Mouse (Mus musculus) right cerebral cortex, postnatal 36 days (tissue): ENCODE measurements around the gene Dok3.
A peak's percentile ranks its signal among the peaks of the same experiment; 100 is the strongest.

Experiments
- DNase-seq, 2 experiments: peaks; one replicate each; pipeline ENCODE4 v3.0.0; 2022; ENCODE audit warnings: low spot score in 2 of 2, mixed read lengths in 1 of 2

Gene Dok3

DNA sequence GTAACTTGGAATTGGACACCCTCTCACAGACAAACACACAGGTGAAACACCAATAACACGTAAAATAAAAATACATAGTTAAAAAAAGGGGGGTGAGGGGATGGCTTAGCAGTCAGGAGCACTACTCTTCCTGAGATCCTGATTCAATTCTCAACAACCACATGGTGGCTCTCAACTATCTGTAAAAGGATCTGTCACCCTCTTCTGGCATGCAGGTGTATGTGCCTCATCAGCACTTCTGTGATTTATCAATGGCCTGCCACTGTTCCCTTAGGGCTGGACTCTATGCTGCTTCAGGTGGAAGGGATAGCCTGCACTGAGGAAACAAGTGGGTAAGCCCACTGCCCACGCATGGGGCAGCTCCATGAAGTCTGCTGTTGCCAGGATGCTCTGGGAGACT is 11.8 kb upstream of the Dok3 start:
- no peak for DNase-seq

DNA sequence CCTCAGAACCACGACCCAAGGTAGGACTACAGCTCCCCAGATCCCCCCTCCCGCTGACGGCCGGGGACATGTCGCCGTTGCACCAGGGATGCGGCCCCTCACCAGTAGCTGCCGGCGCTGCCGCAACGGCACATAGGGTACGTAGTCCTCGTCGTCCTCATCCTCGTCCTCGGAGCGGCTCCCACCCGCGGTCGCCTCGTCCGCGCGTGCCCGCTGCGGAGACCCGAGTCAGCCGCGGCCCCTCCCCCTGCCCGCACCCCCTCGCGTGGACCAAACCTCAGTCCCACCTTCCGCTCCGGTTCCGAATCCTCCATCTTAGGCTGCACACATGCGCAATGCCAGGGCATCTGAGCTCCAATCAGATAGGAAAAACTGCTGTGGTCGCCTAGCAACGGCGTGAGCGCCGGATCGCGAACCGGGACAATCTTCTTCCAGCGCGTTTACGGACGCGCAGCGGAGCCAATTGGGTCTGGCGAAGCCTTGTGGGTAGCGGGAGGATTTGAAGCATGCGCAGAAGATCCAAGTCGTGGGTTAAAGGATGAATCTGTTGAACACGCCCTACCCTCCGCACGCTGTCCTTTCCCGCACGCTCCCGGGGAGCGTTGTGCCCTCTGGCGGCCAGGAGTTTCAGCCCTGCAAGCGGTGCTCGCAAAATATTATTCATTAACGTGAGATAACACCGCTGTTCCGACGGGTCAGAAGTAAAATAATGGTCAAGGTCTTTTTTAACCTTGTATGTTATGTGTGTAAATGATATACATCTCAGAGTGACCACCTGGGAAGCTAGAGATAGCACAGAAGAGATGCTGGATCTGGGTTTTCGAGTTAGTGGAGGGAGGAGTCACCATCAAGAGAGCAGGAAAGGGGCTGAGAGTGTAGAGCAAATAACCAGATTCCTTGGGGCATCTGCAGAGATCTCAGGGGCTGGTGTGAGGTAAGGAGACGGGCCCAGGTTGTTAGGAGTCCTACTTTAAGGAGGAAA is 7.4 kb upstream of the Dok3 start, which contains the start of gene Ddx41:
TSS of gene Ddx41 (minus strand) at position 465 of the 982 bp plus-strand sequence.
- peak; percentile 100 for DNase-seq

DNA sequence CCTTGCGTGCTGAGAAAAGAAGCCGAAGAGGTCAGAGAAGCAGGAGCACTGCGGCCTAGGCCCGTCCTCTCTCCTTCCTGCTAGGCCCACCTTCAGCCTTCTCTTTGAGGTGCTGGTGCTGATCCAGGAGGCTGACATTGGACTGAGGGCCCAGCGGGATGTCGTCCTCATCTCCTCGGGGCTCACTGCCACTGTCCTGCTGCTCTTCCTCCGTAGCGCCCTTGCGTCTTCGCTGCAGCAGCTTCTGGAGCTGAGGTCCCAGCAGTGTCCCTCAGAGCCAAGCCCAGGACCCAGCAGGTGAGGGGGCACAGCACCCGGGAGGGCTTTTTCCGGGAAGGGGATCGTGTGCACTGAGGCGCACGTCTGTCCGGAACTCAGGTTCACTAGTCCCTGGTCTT is 6.7 kb upstream of the Dok3 start:
- DNase-seq, result no peak

DNA sequence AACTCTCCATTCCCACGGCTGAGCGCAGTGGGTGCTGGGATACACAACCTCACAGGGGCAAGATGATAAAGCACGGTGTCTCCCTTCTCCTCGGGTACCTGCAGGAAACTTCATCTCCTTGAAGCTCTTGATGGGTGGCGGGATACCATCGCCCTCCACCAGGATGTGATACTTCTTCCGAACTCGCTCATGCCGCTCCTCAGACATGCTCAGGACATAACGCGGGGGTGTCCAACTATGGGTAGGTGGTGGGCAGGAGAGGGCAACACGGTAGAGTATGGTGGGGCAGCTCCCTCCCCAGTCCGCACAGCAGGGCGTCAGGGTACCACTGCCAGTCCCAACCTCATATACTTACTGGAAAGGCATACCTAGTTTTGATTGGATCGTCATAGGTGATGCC is 6.1 kb upstream of the Dok3 start:
- no peak for DNase-seq

DNA sequence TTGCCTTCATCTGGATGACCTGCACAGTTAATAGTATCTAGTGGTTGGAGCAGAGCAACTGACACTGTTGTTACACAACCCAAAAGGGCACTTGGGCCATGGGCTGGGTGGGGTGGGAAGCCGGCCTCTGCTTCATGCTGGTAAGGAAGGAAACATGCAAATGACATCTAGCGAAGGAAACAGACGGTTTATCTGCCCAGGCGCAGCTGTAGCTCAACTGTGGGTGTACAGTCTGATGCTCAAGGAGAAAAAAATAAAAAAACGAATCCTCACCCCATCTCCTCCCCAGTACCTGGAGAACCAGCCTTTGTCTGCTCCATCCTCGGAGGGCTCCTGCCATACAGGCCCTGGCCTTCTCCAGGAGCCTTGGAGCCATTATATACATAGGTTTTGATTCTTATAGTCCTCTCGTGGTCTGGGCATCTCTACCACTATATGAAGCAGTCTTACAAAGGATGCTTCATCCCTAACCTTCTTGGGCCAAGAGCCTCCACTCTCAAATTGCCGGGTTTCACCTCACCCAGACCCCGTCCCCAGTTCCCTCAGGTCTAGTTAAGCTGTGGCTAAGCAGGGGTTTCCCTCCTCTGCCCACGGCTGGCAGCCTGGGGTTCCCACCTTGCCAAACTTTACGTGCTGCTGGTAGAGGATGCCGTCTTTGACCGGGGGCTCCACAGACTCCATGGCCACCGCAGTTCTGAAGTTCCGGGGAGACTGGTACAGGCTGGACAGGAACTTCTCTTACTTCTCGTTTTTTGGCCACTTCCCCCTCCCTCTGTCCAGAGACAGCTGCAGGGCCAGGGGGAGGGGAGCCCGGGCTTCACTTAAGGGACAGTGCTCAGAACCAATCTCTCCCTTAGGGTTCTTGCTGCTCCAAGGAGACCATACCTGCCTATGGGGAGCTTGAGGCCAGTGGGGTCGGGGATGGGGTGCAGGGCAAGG is 993 bp downstream of the Dok3 start:
- DNase-seq, result no peak

DNA sequence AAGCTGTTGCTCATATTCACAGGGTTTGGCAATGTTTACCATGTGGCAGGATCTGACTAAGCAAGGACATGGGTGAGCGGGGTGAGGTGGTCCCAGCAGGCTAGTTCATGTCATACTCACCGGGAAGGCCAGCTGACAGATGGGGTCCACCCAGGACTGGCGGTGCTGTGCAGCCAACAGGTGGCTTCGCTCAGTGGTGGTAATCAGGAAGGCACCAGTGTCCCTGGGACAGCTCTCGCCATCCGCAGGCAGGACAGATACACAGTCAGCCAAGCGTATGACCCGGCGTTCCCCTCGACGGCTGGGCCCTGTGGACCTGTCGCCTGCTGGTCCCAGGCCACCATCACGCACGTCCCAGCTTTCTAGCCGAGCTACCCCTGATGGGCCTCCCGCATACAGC is 1.9 kb downstream of the Dok3 start:
- no peak for DNase-seq

DNA sequence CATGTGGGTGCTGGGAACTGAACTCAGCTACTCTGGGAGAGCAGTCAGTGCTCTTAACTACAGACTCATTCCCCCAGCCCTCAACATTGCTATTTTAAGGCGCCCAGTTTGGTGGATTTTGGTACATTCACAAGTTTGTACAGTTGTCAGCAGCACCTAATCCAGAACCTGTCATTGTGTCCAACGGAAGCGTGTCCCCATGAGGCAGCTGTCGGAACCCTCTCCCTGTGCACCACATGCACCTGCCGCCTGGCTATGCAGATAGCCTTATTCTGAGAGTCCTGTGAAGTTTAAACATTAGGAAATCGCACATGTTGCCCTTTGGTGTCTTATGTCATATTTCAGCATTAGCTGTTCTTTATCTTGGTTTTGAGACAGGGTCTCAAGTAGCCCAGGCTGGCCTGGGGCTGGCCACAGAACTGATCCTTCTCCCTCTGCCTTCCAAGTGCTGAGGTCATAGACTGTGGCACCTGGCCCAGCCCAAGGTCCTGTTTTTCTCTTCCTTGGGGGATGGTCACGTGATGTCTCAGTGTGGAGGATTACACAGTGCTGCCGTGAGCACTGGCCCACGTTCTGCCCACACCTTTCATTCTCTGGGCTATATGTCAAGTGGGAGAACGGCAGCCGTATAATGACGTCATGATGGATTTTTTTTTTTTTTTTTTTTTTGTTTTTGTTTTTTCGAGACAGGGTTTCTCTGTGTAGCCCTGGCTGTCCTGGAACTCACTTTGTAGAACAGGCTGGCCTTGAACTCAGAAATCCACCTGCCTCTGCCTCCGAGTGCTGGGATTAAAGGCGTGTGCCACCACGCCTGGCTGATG is 3.2 kb downstream of the Dok3 start:
- DNase-seq, result no peak

DNA sequence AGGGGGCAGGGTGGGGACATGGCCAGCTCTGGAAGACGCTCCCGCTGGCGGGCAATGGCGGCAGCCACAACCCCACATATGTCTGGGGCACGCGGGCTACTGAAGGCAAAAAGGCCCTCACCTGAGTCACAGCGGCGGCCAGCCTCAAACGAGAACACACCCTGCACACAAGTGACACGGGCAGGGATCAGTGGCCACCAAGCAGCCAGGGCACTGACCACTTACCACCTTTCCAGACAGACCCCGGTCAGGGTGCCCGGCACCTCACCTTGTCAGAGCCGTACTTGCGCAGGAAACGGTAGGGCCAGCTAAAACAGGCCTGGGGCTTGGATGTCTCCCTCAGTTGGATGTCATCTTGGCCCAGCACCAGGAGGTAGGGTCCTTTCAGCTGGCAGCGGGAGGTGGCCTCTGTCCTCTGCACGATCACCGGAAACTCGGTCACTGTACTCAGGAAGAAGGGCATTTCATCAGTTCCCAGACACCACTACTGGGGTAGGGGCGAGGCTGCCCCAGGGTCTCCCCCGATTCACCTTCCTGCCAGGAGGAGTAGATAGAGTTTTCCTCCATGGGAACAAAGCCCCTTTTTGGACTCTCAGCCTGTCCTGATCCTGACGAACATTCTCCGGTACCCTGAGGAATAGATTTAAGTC is 5.0 kb downstream of the Dok3 start:
- no peak for DNase-seq

DNA sequence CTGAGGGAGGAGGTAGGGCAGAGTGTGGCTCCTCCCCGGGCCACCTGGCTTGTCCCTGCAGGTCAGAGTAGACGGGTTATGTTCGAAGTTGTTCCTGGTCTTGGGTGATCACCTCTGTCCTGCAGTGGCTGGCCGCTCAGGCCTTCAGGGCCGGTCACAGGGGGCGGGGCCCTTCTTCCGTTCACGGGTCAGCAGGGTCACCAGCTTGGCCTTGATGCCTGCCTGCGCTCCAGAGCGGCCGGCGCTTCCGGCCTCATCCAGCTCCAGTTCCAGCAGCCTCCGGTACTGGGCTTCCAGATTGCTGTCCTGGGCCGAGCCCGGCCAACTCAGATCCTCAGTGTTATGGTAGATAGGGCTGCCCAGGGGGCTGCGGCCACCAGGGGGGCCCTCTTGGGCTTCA is 5.8 kb downstream of the Dok3 start:
- DNase-seq, result no peak

DNA sequence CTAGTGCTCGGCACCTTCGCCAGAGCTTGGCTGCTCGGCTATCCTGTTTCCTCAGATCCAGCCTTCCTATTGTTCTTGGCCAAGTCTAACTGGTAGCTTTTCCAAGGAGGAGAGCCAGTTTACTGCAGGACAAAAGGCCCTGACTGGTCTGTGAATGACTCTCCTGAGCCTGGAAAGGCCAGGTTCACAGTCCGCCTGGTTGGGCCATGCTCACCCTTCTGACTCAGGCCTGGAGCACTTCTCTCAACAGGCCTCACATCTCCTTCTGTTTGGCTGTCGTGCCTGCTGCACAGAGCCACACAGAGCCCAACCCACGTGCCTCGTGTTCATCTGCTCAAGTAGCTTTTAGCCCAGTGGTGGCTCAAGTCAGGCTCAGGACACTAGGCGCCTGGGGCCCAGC is 6.4 kb downstream of the Dok3 start:
- DNase-seq, result no peak

DNA sequence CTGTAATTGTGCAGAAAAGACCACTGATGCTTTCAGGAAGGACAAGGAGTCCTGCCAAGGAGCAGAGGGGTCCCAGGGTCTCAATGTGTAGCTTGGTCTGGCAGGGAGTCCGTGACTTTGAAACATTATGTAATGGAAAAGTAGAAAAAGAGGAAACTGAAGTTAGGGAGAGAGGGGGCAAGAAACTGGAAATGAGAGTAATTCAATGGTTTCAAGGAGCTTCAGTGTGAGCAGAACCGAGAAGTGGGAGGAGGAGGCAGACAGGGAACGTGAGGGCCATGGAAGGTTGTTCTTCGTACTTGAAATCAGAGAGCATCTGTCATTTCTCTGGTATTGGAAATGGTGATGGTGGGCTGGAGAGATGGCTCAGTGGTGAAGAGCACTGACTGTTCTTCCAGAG is 9.5 kb downstream of the Dok3 start:
- DNase-seq, result no peak

DNA sequence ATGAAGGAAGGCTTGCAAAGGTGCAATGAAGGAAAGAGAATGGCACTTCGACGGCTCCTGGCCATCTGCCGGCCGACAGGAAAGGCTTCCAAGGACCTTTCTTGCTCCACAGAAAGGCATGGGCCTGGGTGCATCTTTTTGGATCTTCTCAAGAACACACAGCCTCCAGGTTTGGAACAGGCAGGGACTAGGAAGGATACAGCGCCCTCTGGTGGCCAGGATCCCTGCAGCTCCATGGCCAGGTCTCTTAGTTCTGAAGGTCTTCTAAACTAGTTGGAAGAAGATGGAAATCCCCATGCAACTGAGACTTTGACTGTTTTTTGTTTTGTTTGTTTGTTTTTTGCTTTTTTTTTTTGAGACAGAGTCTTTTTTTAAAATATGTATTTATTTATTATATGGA is 12.1 kb downstream of the Dok3 start:
- DNase-seq, result peak; percentile 82 to 83

DNA sequence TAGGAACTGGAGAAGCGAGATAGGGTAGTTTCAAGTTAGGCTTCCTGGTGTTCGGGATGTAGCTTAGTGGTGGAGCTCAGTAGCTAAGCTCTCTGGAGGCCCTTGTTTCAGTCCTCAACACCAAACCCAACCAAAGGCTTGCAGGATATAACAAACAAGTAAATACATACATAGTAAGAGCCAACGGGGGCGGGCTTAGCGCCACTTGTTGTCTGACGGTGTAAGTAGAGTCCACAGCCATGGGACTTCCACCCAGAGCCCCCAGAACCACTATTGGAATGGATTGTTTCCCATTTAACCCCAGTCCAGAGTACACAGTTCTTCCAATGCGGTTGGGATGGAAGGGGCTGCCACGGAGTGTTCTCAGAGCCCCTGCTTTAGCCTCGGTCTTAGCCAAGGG is 15.3 kb downstream of the Dok3 start:
- no peak for DNase-seq

DNA sequence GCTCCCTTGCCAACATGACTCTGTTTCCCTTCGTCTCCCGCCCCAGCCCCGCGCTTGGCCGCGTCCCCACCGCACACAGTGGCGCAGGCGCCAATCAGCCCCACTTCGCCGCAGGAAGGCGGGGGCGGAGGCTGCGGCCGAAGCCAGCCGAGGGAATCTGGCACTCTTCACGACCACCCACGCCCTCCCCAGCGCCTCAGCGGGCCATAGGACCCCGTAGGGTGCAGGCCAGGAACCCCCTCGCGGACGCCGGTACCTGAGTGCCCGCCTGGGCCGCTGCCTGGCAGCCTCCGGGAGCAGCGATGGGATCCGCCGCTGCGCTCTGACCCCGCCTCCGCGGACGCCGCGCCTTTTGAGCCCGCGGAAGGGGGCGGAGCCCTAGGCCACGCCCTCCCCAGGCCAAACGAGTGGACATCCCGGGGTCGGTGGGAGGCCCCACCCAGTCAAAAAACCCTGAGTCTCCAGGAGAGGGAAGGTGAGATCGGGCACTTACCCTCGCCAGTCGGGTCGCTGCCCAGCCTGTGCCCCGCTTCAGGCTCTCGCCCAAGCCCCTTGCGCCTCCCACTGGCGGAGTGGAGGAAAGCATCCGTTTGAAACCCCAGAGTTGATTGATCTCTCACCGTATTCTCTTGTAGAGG is 15.9 kb downstream of the Dok3 start, which contains the start of gene Pdlim7:
TSS of gene Pdlim7 (minus strand) at position 566 of the 638 bp plus-strand sequence.
- DNase-seq, result peak; percentile 71 to 74

DNA sequence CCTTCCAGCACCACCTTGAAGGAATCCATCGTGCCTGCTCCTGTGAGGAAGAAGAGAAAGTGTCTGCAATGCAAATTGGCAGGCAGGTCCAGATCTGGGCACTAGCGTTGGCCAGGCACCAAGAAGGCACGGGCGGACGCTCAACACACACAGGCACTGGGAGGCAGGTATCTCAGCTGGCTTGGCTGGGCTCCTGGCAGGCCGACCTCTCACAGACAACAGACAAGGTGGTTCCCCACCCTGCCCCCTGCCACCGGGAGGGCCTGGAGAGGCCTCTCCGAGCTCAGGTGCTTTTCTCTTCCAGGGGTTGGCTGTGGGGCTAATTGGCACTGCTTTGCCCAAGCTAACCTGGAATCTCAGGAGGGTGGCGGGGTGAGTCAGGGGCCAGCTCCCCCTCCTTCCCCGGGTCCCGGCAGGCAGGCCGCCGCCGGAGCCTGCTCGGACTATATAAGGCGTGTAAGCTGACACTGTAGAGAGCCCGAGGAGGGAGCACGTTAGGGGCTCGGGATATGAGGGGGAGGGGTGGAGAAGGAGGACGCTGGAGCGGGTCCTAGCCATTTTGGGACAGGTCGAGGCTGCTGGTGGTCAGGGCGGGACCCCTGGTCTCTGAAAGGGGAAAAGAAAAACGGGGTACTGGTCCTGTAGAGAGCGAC is 16.6 kb downstream of the Dok3 start:
- no peak for DNase-seq

DNA sequence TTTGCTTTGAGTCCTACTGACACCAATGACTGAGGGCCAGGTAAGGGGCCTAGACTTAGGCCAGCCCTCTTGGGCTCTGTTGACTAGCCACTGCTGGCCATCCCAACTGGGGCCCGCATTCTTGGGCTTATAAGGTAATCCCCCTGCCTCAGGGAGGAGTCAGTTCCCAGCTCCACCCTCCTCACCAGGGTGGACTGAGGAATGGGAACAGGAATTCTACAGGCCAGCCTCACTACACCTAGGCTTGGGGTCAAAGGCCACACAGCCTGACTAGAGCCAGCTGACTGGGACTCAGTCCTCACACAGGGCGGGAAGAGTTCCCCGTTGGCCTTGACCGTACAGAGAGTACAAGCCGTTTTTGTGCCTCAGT is 17.6 kb downstream of the Dok3 start:
- no peak for DNase-seq

DNA sequence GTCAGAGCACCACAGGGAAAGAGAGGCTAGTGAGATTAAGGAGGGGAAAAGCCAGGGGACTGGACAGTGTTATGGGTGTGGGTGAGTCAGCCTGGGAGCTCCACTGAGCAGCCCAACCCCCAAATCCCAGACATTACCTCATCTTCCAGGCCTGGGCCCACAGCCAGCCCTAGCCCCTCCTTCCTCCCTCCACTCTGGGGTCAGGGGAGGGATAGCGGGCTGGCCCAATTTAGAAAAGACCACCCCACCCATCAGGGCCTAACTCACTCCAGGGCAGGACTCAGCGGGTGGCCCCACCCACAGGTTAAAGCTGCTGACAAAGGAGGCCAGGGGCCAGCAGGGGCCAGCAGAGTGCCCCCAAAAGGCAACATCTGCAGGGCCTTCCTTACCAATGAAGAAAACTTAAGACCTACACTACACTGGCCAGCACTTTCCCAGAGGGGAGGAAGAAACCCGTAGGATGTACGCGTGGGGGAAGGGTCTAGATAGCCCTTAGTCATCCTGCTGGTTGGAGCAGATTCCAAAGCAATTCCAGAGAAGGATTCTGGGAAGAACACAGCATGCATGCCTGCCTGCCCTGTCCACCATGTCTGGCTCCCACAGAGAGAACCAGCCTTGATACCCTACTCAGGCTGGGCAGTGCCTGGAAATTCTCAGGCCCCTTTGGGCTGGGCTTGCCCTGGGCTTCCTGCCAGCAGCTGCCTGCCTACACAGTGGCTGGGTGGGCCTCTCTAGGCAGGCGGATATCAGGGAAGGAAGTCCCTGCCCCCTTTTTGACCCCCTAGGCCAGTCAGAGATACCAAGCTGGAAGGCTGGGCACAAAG is 18.2 kb downstream of the Dok3 start:
- DNase-seq, result no peak

DNA sequence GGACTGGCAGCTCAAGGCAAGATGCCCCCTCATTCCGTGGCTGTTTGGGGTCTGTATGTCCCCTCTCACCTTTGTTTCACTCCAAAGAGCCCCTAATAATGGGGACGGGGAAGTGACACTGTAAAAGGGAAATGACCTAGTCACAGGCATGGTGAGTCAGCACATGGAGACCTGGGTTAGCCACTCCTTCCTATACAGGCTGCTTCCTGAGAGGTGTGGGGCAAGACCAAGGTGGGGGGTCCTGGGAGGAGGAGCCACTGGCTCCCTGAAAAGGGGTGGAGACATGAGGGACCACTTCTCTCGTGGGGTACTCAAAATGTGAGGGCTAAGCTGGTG is 18.8 kb downstream of the Dok3 start:
- no peak for DNase-seq

DNA sequence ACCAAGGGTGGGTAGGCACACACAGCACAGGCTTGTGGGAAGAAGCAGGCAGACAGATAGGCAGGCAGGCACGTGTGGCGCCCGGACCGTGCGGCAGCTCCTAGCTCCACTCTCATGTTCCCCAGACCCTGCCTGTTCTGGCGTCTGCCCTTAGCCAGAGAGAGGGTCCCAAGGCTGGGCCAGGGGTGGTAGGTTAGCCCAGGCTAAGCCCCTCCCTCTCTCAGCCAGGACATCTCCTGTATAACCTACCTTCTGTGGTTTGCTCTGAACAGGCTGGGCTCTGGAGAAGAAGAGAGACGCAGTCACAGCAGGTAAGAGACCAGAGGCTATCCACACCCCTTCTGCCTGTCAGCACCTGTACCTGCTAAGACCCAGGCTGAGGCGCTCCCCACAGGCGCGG is 20.6 kb downstream of the Dok3 start:
- DNase-seq, result no peak
